Mouse (Mus musculus): ENCODE measurements around the gene Cgref1.

- TF ChIP-seq CTCF (IDR thresholded peaks at IDR 0.05; ENCODE audit: extremely low read depth, insufficient read depth, insufficient read length, insufficient replicate concordance) (no peak), POLR2A (IDR thresholded peaks at IDR 0.05; ENCODE audit: low read depth, low read length) (no peak)
These were observed 34.9 kb downstream of the Cgref1 start for GRCm38 (mm10) chr5:30910481-30910880.

Data from spleen, adult 2 months (tissue).